Mouse (Mus musculus): ENCODE data around the gene Sh2b3.
"Not testable (repeated sequence)": the region's sequence is repeated elsewhere in the genome, so short reads cannot be mapped to it uniquely, and the experiment has no call there.

Gene Sh2b3

GRCm38 (mm10) chr5:121837441-121838340 is at the start of gene Sh2b3:
Sh2b3 (minus strand) TSS chr5:121837646.
- DNase-seq: peak in 1 of 2 experiments; percentile 55

GRCm38 (mm10) chr5:121883356-121883755 is 45.9 kb upstream of the Sh2b3 start:
- no peak for DNase-seq

GRCm38 (mm10) chr5:121879211-121879610 is 41.8 kb upstream of the Sh2b3 start:
- DNase-seq: peak; percentile 62 to 74

GRCm38 (mm10) chr5:121878703-121879102 is 41.3 kb upstream of the Sh2b3 start:
- DNase-seq: peak; percentile 58

GRCm38 (mm10) chr5:121876901-121877300 is 39.5 kb upstream of the Sh2b3 start:
- no peak for DNase-seq

- DNase-seq: no peak
Observed at GRCm38 (mm10) chr5:121875041-121875440, 37.6 kb upstream of the Sh2b3 start.

GRCm38 (mm10) chr5:121872158-121872557 is 34.7 kb upstream of the Sh2b3 start:
- peak; percentile 88 to 93 for DNase-seq

- no peak for DNase-seq
Observed at GRCm38 (mm10) chr5:121871515-121872030, 34.1 kb upstream of the Sh2b3 start.

- DNase-seq: no peak
Observed at GRCm38 (mm10) chr5:121870832-121871231, 33.4 kb upstream of the Sh2b3 start.

GRCm38 (mm10) chr5:121867963-121868362 is 30.5 kb upstream of the Sh2b3 start:
- DNase-seq: no peak

GRCm38 (mm10) chr5:121864330-121864729 is 26.9 kb upstream of the Sh2b3 start:
- no peak for DNase-seq

GRCm38 (mm10) chr5:121861964-121862363 is 24.5 kb upstream of the Sh2b3 start:
- DNase-seq: no peak

GRCm38 (mm10) chr5:121858427-121858826 is 21.0 kb upstream of the Sh2b3 start:
- no peak for DNase-seq

- DNase-seq: no peak
Observed at GRCm38 (mm10) chr5:121856740-121857139, 19.3 kb upstream of the Sh2b3 start.

GRCm38 (mm10) chr5:121854768-121855167 is 17.3 kb upstream of the Sh2b3 start:
- no peak for DNase-seq

- DNase-seq: peak; percentile 54 to 64
Observed at GRCm38 (mm10) chr5:121853368-121854051, 16.1 kb upstream of the Sh2b3 start.

GRCm38 (mm10) chr5:121849478-121850349 is 12.3 kb upstream of the Sh2b3 start:
- no peak for DNase-seq

GRCm38 (mm10) chr5:121848743-121849142 is 11.3 kb upstream of the Sh2b3 start, which contains the start of gene Pheta1:
Pheta1 (plus strand) TSS chr5:121848984.
- peak; percentile 96 to 97 for DNase-seq

- peak; percentile 43 to 50 for DNase-seq
Observed at GRCm38 (mm10) chr5:121848035-121848519, 10.6 kb upstream of the Sh2b3 start.

- DNase-seq: not testable (repeated sequence)
Observed at GRCm38 (mm10) chr5:121847269-121847668, 9.8 kb upstream of the Sh2b3 start.

GRCm38 (mm10) chr5:121846322-121846721 is 8.9 kb upstream of the Sh2b3 start:
- no peak for DNase-seq

- DNase-seq: no peak
Observed at GRCm38 (mm10) chr5:121845361-121845760, 7.9 kb upstream of the Sh2b3 start.
